Mouse (Mus musculus) embryonic fibroblast, embryonic 13.5 days (primary cell): Measurements from ENCODE around the gene Hist3h2a. TPM values are rescaled to one million over a fixed set of nuclear protein-coding genes. Genes with fewer than 3 reads are reported as not detected.

Experiments used
- H3K27ac ChIP-seq: 2 replicates; pipeline ENCODE4 v1.5.1; 2012; ENCODE audit warnings: low read length, control low read depth, inconsistent platforms; ENCODE audit not compliant: insufficient read depth
- H3K4me1 ChIP-seq: 2 replicates; pipeline ENCODE4 v1.6.1; 2011; ENCODE audit warnings: low read length; ENCODE audit not compliant: control insufficient read depth, insufficient read depth
- H3K4me3 ChIP-seq: 2 replicates; pipeline ENCODE4 v1.5.1; 2011; ENCODE audit warnings: mild to moderate bottlenecking, control low read depth, low read length; ENCODE audit not compliant: insufficient read depth
- CTCF ChIP-seq: IDR thresholded peaks from 2 replicates; pipeline ENCODE4 v1.5.1; 2011; ENCODE audit warnings: mild to moderate bottlenecking, control low read depth, low read length, moderate library complexity, borderline replicate concordance; ENCODE audit not compliant: insufficient read depth
- POLR2A ChIP-seq: IDR thresholded peaks from 2 replicates; pipeline ENCODE4 v1.6.1; 2011; ENCODE audit warnings: low read depth, mild to moderate bottlenecking, control low read depth, low read length, moderate library complexity
- polyA plus RNA-seq: library from polyadenylated mRNA; stranded (reverse); fragments of >200 nt; gene quantifications from 2 replicates; pipeline ENCODE4 v1.2.4, GENCODE M21; 2011; ENCODE audit warnings: low read depth; ENCODE audit not compliant: missing spikeins, insufficient read length

Gene Hist3h2a
- polyA plus RNA-seq, 1 experiment = 12.5 TPM

DNA sequence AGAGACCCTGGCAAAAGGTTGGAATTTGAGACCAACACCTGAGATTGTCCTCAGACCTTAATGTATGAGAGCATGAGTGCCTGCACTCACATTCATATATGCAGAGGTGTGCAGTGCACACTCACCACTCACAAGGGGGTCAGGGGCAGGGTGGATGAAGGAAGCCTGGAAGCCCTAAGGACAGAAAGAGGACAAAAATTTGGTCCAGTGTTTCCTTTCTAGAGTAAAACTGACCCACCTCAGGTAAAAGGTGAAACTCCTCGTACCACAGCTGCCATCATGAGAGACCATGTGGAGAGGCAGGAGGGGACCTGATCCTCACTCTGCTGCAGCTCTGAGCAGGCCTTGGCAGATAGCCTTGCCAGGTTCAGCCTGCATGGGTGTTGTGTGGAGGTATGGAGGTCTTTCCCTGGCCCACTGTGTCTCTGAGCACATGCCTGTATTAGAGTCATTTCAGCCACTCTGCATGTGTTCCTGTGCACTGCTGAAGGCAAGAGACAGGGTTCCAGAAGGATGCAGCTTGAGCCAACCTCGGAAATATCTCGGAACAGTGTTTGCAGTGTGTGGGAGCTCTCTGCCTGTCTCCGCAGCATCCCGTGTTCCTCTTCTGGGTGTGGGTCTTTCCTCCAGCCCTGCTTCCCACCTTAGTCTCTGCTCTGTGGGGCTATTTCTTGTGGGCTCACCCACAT lies 2.9 kb downstream of the Hist3h2a start:
- Histone ChIP-seq H3K4me3 (peak overlapping the region; percentile 91; the same call in 1 of the 2 replicates), H3K4me1 (0 out of 2 replicates have a peak, but pooled peaks cover 6% of the 10 kb centered on the region), H3K27ac (no peak overlapping the region)
- TF ChIP-seq POLR2A (peak; percentile 8; the same call in 1 of the 2 replicates), CTCF (no peak)

DNA sequence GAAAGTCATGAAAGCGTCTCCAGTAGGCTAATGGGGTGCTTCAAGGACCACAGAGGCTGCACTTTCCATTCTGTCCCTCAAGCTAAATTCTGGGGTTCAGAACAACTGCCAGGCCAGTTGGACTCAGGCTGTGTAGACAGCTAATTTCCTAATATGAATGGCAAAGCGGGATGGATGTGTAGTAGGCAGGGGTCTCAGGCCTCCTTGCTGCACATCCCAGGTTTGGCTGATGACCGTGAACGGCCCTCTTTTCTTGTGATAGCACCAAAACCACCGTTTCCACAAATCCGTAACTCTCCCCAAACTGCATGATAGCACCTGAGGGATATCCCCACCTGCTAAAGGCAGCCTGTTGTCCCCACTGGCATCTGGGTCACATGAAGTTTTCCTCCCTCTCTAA lies 4.1 kb downstream of the Hist3h2a start:
- TF ChIP-seq CTCF (no peak), POLR2A (no peak)
- H3K4me1 ChIP-seq = 0 out of 2 replicates have a peak, but pooled peaks cover 6% of the 10 kb centered on the region
- H3K4me3 ChIP-seq = no peak overlapping the region
- no peak overlapping the region for H3K27ac ChIP-seq

DNA sequence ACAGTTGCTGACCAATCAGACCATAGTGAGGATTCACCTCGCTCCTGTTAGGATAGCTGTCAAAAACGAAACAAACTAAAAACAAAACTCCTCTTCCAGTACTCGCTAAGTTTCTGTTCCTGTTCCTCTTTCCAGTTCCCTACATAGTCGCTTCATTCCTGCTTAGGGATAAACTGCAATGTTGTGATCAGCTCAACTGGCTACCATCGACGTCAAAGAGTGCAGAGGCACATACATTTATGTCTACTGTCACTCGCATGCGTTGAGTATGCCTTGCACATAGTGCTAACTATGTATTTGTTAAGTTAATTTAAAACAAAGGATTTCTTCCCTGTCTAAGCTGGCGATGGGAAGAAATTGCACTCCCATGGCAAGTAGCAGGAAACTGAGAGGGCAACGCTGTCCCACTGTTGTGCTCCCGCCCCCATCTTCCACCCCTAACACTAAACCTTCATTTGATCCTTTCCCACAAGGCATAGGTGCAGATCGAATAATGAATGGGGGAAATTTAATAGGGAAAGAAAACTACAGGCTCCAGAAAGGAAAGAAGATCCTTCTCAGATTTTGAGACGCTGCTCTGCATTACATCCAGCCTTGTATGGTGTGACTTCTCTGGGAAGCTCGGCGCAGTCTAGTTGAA lies 4.8 kb downstream of the Hist3h2a start:
- Histone ChIP-seq H3K4me3 (peak overlapping the region; percentile 37; the same call in 1 of the 2 replicates), H3K27ac (no peak overlapping the region), H3K4me1 (0 out of 2 replicates have a peak, but pooled peaks cover 6% of the 10 kb centered on the region)
- peak; percentile 35; the same call in 1 of the 2 replicates for TF ChIP-seq POLR2A
- TF ChIP-seq CTCF = no peak

DNA sequence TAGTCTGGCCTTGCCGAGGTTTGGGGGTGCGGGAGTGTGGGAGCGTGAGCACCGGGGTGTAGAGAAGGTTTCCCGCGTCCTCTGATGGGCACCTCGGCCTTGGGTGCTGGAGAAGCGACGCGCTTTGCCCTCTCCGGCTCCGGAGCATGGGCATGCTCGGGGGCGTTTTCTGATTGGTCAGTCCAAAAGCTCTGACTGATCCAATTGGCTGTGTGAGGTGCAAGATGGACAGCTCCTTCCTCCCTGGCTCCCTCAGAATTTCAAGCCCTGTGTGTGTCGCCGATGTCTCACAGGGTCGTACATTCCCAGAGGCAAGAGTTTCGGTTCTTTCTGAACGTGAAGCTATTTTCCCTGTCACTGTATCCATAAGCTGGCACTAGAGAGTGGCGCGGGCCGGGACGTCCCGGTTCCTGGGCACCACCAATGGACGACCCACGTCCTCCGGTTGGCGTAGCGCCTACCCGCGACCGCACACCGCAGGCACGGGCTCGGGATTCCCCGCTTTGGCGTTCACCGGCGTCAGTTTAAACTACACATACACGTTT lies 5.5 kb downstream of the Hist3h2a start:
- 0 out of 2 replicates have a peak, but pooled peaks cover 6% of the 10 kb centered on the region for H3K4me1 ChIP-seq
- TF ChIP-seq CTCF (0 out of 2 replicates have a peak, but pooled peaks have one; percentile 16), POLR2A (no peak)
- H3K27ac ChIP-seq = no peak overlapping the region

DNA sequence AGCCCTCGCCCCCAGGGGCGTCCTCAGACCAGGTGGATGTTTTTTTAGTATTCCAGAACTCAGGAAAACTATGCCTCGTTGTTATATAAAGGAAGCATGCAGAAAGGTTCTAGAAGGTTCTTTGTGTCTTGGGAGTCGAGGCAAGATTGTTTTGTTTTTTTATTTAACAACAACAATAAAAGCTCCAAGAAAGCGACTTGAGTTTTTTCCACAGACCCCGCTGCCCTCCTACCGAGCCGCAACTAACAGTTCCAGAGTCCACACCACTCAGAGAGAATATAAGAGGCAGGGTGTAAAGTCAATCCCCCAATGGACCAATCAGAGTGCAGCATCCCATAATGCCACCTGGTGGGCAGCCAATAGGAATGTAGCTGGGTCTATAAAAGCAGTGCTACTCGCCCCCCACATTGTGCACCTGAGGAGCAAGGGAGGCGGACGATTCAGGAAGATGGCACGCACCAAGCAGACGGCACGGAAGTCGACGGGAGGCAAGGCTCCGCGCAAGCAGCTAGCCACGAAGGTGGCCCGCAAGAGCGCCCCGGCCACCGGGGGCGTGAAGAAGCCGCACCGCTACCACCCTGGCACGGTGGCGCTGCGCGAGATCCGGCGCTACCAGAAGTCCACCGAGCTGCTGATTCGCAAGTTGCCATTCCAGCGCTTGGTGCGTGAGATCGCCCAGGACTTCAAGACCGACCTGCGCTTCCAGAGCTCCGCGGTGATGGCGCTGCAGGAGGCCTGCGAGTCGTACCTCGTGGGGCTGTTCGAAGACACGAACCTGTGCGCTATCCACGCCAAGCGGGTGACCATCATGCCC lies 7.1 kb downstream of the Hist3h2a start:
- no peak for TF ChIP-seq POLR2A
- TF ChIP-seq CTCF = no peak
- H3K4me1 ChIP-seq = 0 out of 2 replicates have a peak, but pooled peaks cover 6% of the 10 kb centered on the region
- H3K27ac ChIP-seq = no peak overlapping the region
- H3K4me3 ChIP-seq = no peak overlapping the region

More for the DNA sequence above, 5.5 kb downstream of the Hist3h2a start:
- peak overlapping the region; percentile 37 for H3K4me3 ChIP-seq

DNA sequence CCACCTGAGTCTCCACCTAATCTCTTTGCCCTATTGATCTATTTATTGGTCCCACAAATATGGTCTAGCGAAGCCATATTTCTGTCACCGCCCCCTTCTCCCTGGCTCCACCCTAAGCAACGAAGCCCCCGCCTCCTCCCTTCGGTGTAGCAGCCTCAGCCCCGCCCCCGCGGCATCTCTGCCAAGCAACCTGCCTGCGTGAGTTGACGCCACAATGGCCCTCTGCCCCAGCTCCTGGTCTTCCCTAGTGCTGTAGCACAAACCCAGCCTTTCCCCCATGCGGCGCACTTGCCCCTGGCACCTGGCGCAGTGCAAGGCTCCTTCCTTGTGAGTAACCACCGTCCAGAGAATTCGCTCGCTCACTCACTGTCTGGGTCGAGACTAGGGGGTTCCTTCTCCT lies 9.1 kb downstream of the Hist3h2a start:
- TF ChIP-seq CTCF = no peak
- TF ChIP-seq POLR2A = no peak
- Histone ChIP-seq H3K27ac (no peak overlapping the region), H3K4me1 (0 out of 2 replicates have a peak, but pooled peaks cover 4% of the 10 kb centered on the region), H3K4me3 (no peak overlapping the region)

DNA sequence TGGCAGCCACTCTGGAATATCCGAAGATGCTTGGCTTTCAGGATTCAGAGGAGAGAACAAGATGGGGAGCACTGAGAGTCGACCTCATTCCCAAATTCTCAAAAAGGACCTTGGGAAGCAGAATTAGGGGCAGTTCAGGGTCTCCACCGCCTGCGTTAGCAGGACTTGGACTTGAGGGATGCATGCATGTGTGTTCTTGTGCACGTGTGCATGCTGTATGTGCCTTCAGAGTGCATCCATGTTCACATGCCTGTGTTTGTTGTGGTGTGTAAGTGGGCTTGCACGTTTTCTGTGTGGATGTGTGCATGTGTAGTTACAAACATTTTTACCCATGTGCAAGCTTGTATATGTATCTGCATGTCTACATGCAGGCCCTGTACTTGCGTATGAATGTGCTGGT lies 9.7 kb downstream of the Hist3h2a start:
- Histone ChIP-seq H3K4me1 (0 out of 2 replicates have a peak, but pooled peaks cover 3% of the 10 kb centered on the region), H3K4me3 (no peak overlapping the region), H3K27ac (no peak overlapping the region)
- TF ChIP-seq CTCF (no peak), POLR2A (no peak)

DNA sequence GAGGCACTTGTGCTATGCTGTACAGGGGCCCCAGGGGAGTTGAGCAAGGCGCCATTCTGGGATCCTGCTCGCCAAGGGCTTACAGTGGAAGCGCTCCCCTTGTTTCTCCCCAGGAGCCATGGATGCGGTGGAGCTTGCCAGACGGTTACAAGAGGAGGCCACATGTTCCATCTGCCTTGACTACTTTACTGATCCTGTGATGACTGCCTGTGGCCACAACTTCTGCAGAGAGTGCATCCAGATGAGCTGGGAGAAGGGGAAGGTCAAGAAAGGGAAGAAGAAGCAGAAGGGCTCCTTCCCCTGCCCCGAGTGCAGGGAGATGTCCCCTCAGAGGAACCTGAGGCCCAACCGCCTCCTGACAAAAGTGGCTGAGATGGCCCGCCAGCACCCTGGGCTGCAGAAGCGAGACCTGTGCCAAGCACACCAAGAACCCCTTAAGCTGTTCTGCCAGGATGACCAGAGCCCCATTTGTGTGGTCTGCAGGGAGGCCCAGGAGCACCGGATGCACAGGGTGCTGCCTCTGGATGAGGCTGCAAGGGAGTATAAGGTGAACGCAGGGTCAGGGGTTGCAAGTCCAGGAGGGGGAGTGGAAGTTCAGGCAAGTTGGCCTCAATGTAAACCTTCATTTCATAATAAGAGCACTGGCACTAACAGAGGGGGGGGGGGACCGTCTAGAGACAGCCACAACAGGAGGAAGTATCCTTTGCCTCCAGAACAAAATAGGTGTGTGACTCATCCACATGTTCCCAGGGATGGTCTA lies 10.7 kb downstream of the Hist3h2a start:
- H3K4me1 ChIP-seq = no peaks in the 10 kb centered on the region
- H3K27ac ChIP-seq = no peak overlapping the region
- TF ChIP-seq CTCF (no peak), POLR2A (no peak)
- H3K4me3 ChIP-seq = no peak overlapping the region

DNA sequence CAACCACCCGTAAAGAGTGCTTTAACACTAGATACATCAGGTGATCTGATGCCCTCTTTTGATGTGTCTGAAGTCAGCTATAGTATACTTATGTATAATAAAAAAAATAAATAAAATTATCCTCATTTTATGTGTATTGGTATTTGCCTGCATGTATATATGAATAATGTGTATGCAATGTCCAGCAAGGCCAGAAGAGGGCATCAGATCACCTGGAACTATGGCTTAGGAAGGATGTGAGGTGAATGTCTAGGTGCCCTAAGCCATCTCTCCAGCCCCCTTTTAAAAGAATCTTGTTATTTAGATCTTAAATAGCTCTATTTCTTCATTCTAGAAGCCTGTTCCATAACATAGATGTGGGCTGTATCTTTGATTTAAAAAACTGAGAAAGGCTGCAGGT lies 12.9 kb downstream of the Hist3h2a start:
- TF ChIP-seq CTCF = no peak
- no peak for TF ChIP-seq POLR2A
- Histone ChIP-seq H3K4me3 (no peak overlapping the region), H3K27ac (no peak overlapping the region), H3K4me1 (no peaks in the 10 kb centered on the region)
